Mouse (Mus musculus): Measurements from ENCODE around the gene Pakap. TPM values are rescaled to one million over a fixed set of nuclear protein-coding genes. Genes with fewer than 3 reads are reported as not detected.

Gene Pakap
- polyA plus RNA-seq, 1 experiment: 7.1 TPM

DNA sequence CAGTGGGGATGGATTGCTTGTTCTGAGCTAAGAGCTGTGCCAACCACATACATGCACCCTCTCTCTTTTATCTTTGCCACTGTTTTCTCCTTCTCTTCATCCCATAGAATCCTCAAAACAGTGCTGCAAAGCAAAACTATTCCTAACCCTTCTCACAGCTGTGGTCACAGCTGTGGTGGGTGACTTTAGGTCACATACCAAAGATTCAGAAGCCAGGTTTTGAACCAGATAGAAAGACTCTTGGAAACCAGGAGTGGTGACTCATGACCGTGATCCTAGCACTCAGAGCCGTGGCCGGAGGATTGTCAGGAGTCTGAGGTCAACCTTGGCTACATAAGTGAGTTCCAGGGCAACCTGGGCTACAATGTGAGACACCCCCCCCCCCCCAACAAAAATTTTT is 201.0 kb downstream of the Pakap start:
- Histone ChIP-seq H3K79me3 (ENCODE audit: low read depth) (peaks cover 4% of the 10 kb centered on the region), H3K4me3 (ENCODE audit: insufficient read depth, poor library complexity, severe bottlenecking) (no peak overlapping the region), H3K36me3 (ENCODE audit: control insufficient read depth, insufficient read depth) (no peaks in the 10 kb centered on the region), H3K27me3 (ENCODE audit: control insufficient read depth, insufficient read depth, insufficient read length) (no peaks in the 10 kb centered on the region), H3K79me2 (ENCODE audit: control insufficient read depth, insufficient read depth) (no peaks in the 10 kb centered on the region), H3ac (ENCODE audit: control insufficient read depth, insufficient read length, low read depth) (peak overlapping the region; percentile 40)
- TF ChIP-seq MAX (IDR thresholded peaks at IDR 0.05): no peak
- no peak for TF ChIP-seq CEBPB (IDR thresholded peaks at IDR 0.05; ENCODE audit: low read depth)
- no peak for TF ChIP-seq USF1 (IDR thresholded peaks at IDR 0.05; ENCODE audit: low read depth)
- TF ChIP-seq FOSL1 (IDR thresholded peaks at IDR 0.05; ENCODE audit: insufficient read depth, low read length, poor library complexity, severe bottlenecking): peak; percentile 16
- TF ChIP-seq MYOD1 (IDR thresholded peaks at IDR 0.05; ENCODE audit: control insufficient read depth, insufficient read length, low read depth): peak; percentile 87
- no peak for TF ChIP-seq CTCF (IDR thresholded peaks at IDR 0.05; ENCODE audit: control insufficient read depth, insufficient read depth, insufficient read length)

GRCm38 (mm10) chr4:57770185-57770823 is 202.3 kb downstream of the Pakap start:
- Histone ChIP-seq H3K36me3 (ENCODE audit: control insufficient read depth, insufficient read depth) (no peaks in the 10 kb centered on the region), H3K27me3 (ENCODE audit: control insufficient read depth, insufficient read depth, insufficient read length) (no peaks in the 10 kb centered on the region), H3K79me2 (ENCODE audit: control insufficient read depth, insufficient read depth) (no peaks in the 10 kb centered on the region), H3K79me3 (ENCODE audit: low read depth) (peaks cover 4% of the 10 kb centered on the region), H3ac (ENCODE audit: control insufficient read depth, insufficient read length, low read depth) (no peak overlapping the region), H3K4me3 (ENCODE audit: insufficient read depth, poor library complexity, severe bottlenecking) (no peak overlapping the region)
- TF ChIP-seq CTCF (IDR thresholded peaks at IDR 0.05; ENCODE audit: control insufficient read depth, insufficient read depth, insufficient read length) (no peak), FOSL1 (IDR thresholded peaks at IDR 0.05; ENCODE audit: insufficient read depth, low read length, poor library complexity, severe bottlenecking) (no peak), MYOD1 (IDR thresholded peaks at IDR 0.05; ENCODE audit: control insufficient read depth, insufficient read length, low read depth) (no peak), USF1 (IDR thresholded peaks at IDR 0.05; ENCODE audit: low read depth) (no peak), CEBPB (IDR thresholded peaks at IDR 0.05; ENCODE audit: low read depth) (no peak), MYOG (IDR thresholded peaks at IDR 0.05; ENCODE audit: control insufficient read depth, extremely low read depth, insufficient read length) (no peak), MAX (IDR thresholded peaks at IDR 0.05) (no peak)

- Histone ChIP-seq H3K36me3 (ENCODE audit: control insufficient read depth, insufficient read depth) (no peaks in the 10 kb centered on the region), H3ac (ENCODE audit: control insufficient read depth, insufficient read length, low read depth) (no peak overlapping the region), H3K79me3 (ENCODE audit: low read depth) (peaks cover 4% of the 10 kb centered on the region), H3K79me2 (ENCODE audit: control insufficient read depth, insufficient read depth) (no peaks in the 10 kb centered on the region), H3K4me3 (ENCODE audit: insufficient read depth, poor library complexity, severe bottlenecking) (no peak overlapping the region), H3K27me3 (ENCODE audit: control insufficient read depth, insufficient read depth, insufficient read length) (no peaks in the 10 kb centered on the region)
- TF ChIP-seq MAX (IDR thresholded peaks at IDR 0.05) (no peak), MYOD1 (IDR thresholded peaks at IDR 0.05; ENCODE audit: control insufficient read depth, insufficient read length, low read depth) (no peak), MYOG (IDR thresholded peaks at IDR 0.05; ENCODE audit: control insufficient read depth, extremely low read depth, insufficient read length) (no peak), CTCF (IDR thresholded peaks at IDR 0.05; ENCODE audit: control insufficient read depth, insufficient read depth, insufficient read length) (no peak)
These were observed 203.7 kb downstream of the Pakap start for GRCm38 (mm10) chr4:57771558-57772219.

GRCm38 (mm10) chr4:57772851-57773510 is 205.0 kb downstream of the Pakap start:
- peaks cover 4% of the 10 kb centered on the region for H3K79me3 ChIP-seq (ENCODE audit: low read depth)
- H3K79me2 ChIP-seq (ENCODE audit: control insufficient read depth, insufficient read depth): no peaks in the 10 kb centered on the region
- no peak overlapping the region for H3ac ChIP-seq (ENCODE audit: control insufficient read depth, insufficient read length, low read depth)
- TF ChIP-seq FOSL1 (IDR thresholded peaks at IDR 0.05; ENCODE audit: insufficient read depth, low read length, poor library complexity, severe bottlenecking) (no peak), CTCF (IDR thresholded peaks at IDR 0.05; ENCODE audit: control insufficient read depth, insufficient read depth, insufficient read length) (no peak)
- H3K27me3 ChIP-seq (ENCODE audit: control insufficient read depth, insufficient read depth, insufficient read length): no peaks in the 10 kb centered on the region
- no peak overlapping the region for H3K4me3 ChIP-seq (ENCODE audit: insufficient read depth, poor library complexity, severe bottlenecking)
- H3K36me3 ChIP-seq (ENCODE audit: control insufficient read depth, insufficient read depth): no peaks in the 10 kb centered on the region

GRCm38 (mm10) chr4:57774517-57774916 is 206.5 kb downstream of the Pakap start:
- Histone ChIP-seq H3K79me2 (ENCODE audit: control insufficient read depth, insufficient read depth) (no peaks in the 10 kb centered on the region), H3K27me3 (ENCODE audit: control insufficient read depth, insufficient read depth, insufficient read length) (no peaks in the 10 kb centered on the region), H3K4me3 (ENCODE audit: insufficient read depth, poor library complexity, severe bottlenecking) (no peak overlapping the region), H3K36me3 (ENCODE audit: control insufficient read depth, insufficient read depth) (no peaks in the 10 kb centered on the region), H3ac (ENCODE audit: control insufficient read depth, insufficient read length, low read depth) (no peak overlapping the region), H3K79me3 (ENCODE audit: low read depth) (peaks cover 4% of the 10 kb centered on the region)
- TF ChIP-seq MYOD1 (IDR thresholded peaks at IDR 0.05; ENCODE audit: control insufficient read depth, insufficient read length, low read depth) (no peak), MAX (IDR thresholded peaks at IDR 0.05) (no peak), USF1 (IDR thresholded peaks at IDR 0.05; ENCODE audit: low read depth) (no peak), MYOG (IDR thresholded peaks at IDR 0.05; ENCODE audit: control insufficient read depth, extremely low read depth, insufficient read length) (no peak), CTCF (IDR thresholded peaks at IDR 0.05; ENCODE audit: control insufficient read depth, insufficient read depth, insufficient read length) (no peak), FOSL1 (IDR thresholded peaks at IDR 0.05; ENCODE audit: insufficient read depth, low read length, poor library complexity, severe bottlenecking) (no peak), CEBPB (IDR thresholded peaks at IDR 0.05; ENCODE audit: low read depth) (no peak)
